Mouse (Mus musculus): ENCODE measurements around the gene Dnajb12.

GRCm38 (mm10) chr10:59896911-59897331 is 17.6 kb downstream of the Dnajb12 start:
- 0 out of 2 replicates have a peak, but pooled peaks have one; percentile 18 for TF ChIP-seq POLR2A (IDR thresholded peaks at IDR 0.05; ENCODE audit: insufficient read depth, low read depth, low read length)
- no peak for TF ChIP-seq CTCF (IDR thresholded peaks at IDR 0.05; ENCODE audit: insufficient read depth, low read depth, low read length)

Data from olfactory bulb, adult 2 months (tissue).